Mouse (Mus musculus): Measurements from ENCODE around the gene Myl3. TPM values are rescaled to one million over a fixed set of nuclear protein-coding genes. Genes with fewer than 3 reads are reported as not detected.
A peak's percentile ranks its signal among the peaks of the same experiment; 100 is the strongest.

The Myl3 gene
- total and polyA plus RNA-seq, 3 experiments = not detected

DNA sequence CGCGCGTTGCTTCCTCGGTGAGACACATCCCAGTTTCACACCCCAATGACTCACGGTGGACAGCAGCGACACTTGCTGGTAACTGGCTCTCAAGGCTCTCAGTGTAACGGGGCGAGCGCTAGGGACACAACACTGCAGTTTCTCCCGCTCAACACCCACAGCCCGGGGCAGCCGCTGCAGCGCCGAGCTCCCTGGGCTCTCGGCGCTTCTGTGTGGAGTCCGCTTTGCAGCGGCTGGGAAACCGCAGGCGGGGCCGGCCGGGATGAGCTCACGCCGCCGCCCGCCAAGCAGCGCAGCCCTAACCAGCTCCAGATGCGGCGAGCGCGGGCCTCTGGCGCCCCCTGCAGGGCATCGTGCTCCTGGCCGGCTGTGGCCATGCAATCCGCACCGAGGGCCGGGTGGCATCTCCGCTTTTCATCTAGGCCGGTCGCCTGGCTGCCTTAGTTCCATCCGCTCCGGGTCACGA lies 39.6 kb downstream of the Myl3 start:
- peak overlapping the region; percentile 16 to 35 (median 27) for H3K4me3 ChIP-seq (replicated peaks in 1 of 3; ENCODE audit: low read depth in 2 of 3, low read length in 2 of 3, poor library complexity in 1 of 3)
- dilution Hi-C loops (cut with MboI; ENCODE audit: extremely low pct_ligation_motif_present, extremely low pct_unique_long_range_greater_than_20kb, low sequenced_read_pairs) = no loop called here
- H3K4me1 ChIP-seq (ENCODE audit: control insufficient read depth in 1 of 2, insufficient read depth in 2 of 2) = peaks cover 3 to 25% of the 10 kb centered on the region in 2 experiments; a peak in 3 of 4 replicates
- H3K79me2 ChIP-seq (replicated peaks; ENCODE audit: control insufficient read depth, extremely low read depth, insufficient read depth, poor library complexity, severe bottlenecking) = no peaks in the 10 kb centered on the region
- H3K36me3 ChIP-seq (replicated peaks in 1 of 2; ENCODE audit: control insufficient read depth in 1 of 2, insufficient read depth in 1 of 2, low read length in 1 of 2) = no peaks in the 10 kb centered on the region
- no peak overlapping the region for H3K27ac ChIP-seq (ENCODE audit: insufficient read depth, low read depth)
- peak overlapping the region; percentile 62; the same call in 1 of the 2 replicates for H3K4me2 ChIP-seq (ENCODE audit: insufficient read depth, low read depth, poor library complexity, severe bottlenecking)
- peaks cover 4% of the 10 kb centered on the region for H3K9me3 ChIP-seq (replicated peaks; ENCODE audit: low read length)
- no peak for TF ChIP-seq POLR2AphosphoS2 (IDR thresholded peaks at IDR 0.05; ENCODE audit: low read depth, low read length)
- peak; percentile 69 for TF ChIP-seq RAD21 (IDR thresholded peaks at IDR 0.05; ENCODE audit: low read depth, low read length)
- TF ChIP-seq SMC3 (IDR thresholded peaks at IDR 0.05; ENCODE audit: low read depth, low read length) = peak; percentile 75
- peak; percentile 53; the same call in 1 of the 2 replicates for TF ChIP-seq TCF12 (IDR thresholded peaks at IDR 0.05; ENCODE audit: low read depth, low read length)
- TF ChIP-seq SIN3A (IDR thresholded peaks at IDR 0.05; ENCODE audit: low read length) = no peak
- TF ChIP-seq NRF1 (IDR thresholded peaks at IDR 0.05; ENCODE audit: low read depth, low read length) = peak; percentile 43
- TF ChIP-seq CHD1 (IDR thresholded peaks at IDR 0.05; ENCODE audit: low read depth, low read length) = no peak
- peak; percentile 51; the same call in 1 of the 2 replicates for TF ChIP-seq IRF4 (IDR thresholded peaks at IDR 0.05; ENCODE audit: low read depth, low read length)
- TF ChIP-seq UBTF (IDR thresholded peaks at IDR 0.05; ENCODE audit: low read depth, low read length) = peak; percentile 91
- TF ChIP-seq MXI1 (IDR thresholded peaks at IDR 0.05; ENCODE audit: low read depth, low read length) = peak; percentile 59
- peak; percentile 57 for TF ChIP-seq BHLHE40 (IDR thresholded peaks at IDR 0.05; ENCODE audit: low read depth, low read length)
- 0 out of 2 replicates have a peak, but pooled peaks have one; percentile 11 for TF ChIP-seq ETS1 (conservative IDR thresholded peaks at IDR 0.05; ENCODE audit: low read depth, low read length)
- no peak for TF ChIP-seq EP300 (IDR thresholded peaks at IDR 0.05; ENCODE audit: low read length)
- peak; percentile 59; the same call in 1 of the 2 replicates for TF ChIP-seq MEF2A (IDR thresholded peaks at IDR 0.05; ENCODE audit: borderline replicate concordance, low read depth, low read length)
- TF ChIP-seq MAX (IDR thresholded peaks at IDR 0.05; ENCODE audit: low read length) = peak; percentile 43; the same call in 1 of the 2 replicates
- TF ChIP-seq HCFC1 (IDR thresholded peaks at IDR 0.05; ENCODE audit: low read depth, low read length) = 0 out of 2 replicates have a peak, but pooled peaks have one; percentile 23
- TF ChIP-seq CTCF (conservative IDR thresholded peaks at IDR 0.05 in 1 of 2, IDR thresholded peaks at IDR 0.05 in 1 of 2; ENCODE audit: low read depth in 2 of 2, low read length in 2 of 2) = peak in 1 of 2 experiments; percentile 82; a peak in 2 of 4 replicates
- peaks cover 35% of the 10 kb centered on the region for H3K27me3 ChIP-seq (replicated peaks)
- peak overlapping the region; percentile 21; the same call in 1 of the 2 replicates for H3K9ac ChIP-seq (ENCODE audit: insufficient read depth, low read depth)
- in situ Hi-C loops (cut with MboI; ENCODE audit: low pct_ligation_motif_present, low pct_unique_long_range_greater_than_20kb, low sequenced_read_pairs) = no loop called here
- DNase-seq (ENCODE audit: extremely low read depth) = peak; percentile 82

DNA sequence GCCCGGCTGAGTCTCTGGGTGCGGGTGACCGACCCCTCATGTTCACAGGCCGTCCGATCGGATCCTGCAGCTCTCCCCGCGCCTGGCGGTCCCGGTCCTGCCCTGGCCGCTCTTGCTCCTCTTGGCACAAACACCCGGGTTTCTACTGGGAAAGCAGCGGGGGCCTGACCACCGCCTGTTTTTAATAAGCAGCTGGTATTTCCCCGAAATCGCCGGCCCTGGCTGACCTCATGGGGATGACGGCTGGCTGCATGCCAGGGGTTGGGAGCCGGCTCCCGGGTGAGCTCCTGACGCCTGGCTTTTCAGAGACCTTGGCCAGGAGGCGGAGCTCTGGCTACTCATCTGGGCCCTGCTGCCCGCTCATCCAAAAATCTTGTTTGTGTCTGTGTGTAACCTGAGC lies 40.1 kb downstream of the Myl3 start:
- no peak overlapping the region for H3K27ac ChIP-seq (ENCODE audit: insufficient read depth, low read depth)
- dilution Hi-C loops (cut with MboI; ENCODE audit: extremely low pct_ligation_motif_present, extremely low pct_unique_long_range_greater_than_20kb, low sequenced_read_pairs) (no loop called here), in situ Hi-C loops (cut with MboI; ENCODE audit: low pct_ligation_motif_present, low pct_unique_long_range_greater_than_20kb, low sequenced_read_pairs) (no loop called here)
- H3K4me1 ChIP-seq (ENCODE audit: control insufficient read depth in 1 of 2, insufficient read depth in 2 of 2) = peaks cover 3 to 25% of the 10 kb centered on the region in 2 experiments; a peak in 3 of 4 replicates
- TF ChIP-seq ZMIZ1 (IDR thresholded peaks at IDR 0.05; ENCODE audit: low read depth, low read length) = no peak
- H3K9ac ChIP-seq (ENCODE audit: insufficient read depth, low read depth) = peak overlapping the region; percentile 21; the same call in 1 of the 2 replicates
- peak overlapping the region; percentile 62; the same call in 1 of the 2 replicates for H3K4me2 ChIP-seq (ENCODE audit: insufficient read depth, low read depth, poor library complexity, severe bottlenecking)
- no peaks in the 10 kb centered on the region for H3K36me3 ChIP-seq (replicated peaks in 1 of 2; ENCODE audit: control insufficient read depth in 1 of 2, insufficient read depth in 1 of 2, low read length in 1 of 2)
- H3K27me3 ChIP-seq (replicated peaks) = peaks cover 33% of the 10 kb centered on the region
- peaks cover 4% of the 10 kb centered on the region for H3K9me3 ChIP-seq (replicated peaks; ENCODE audit: low read length)
- H3K79me2 ChIP-seq (replicated peaks; ENCODE audit: control insufficient read depth, extremely low read depth, insufficient read depth, poor library complexity, severe bottlenecking) = no peaks in the 10 kb centered on the region
- no peak for DNase-seq (ENCODE audit: extremely low read depth)
- H3K4me3 ChIP-seq (replicated peaks in 1 of 3; ENCODE audit: low read depth in 2 of 3, low read length in 2 of 3, poor library complexity in 1 of 3) = no peak overlapping the region
